Mouse (Mus musculus) ES-Bruce4 (cell line): ENCODE results near the gene Gnai3.

Experiments used
- CTCF ChIP-seq: IDR thresholded peaks from one replicate; pipeline ENCODE4 v1.8.1; 2011; ENCODE audit warnings: low read depth, low read length
- POLR2A ChIP-seq: IDR thresholded peaks from one replicate; pipeline ENCODE4 v1.8.1; 2011; ENCODE audit warnings: low read length; ENCODE audit not compliant: insufficient read depth

DNA sequence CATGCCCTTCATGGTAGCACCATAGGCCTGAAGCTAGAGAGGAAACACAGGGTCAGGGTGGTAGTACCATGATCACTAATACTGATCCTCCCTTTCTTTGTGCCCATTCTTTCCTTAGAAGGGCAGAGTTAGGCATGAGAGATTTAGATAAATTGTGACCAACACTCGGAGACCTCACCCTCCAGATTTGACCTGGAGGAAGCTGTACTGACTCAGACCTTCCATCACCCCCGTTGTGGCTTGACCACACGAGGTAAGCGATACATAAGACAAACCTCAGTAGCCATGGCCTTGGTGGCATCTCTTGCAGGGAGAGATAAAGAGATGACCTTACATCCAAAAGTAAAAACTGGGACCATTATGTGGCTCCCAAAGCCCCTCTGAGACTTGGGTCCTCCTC, 49.3 kb upstream of the Gnai3 start:
- no peak for TF ChIP-seq CTCF
- no peak for TF ChIP-seq POLR2A
